Mouse (Mus musculus): ENCODE measurements around the gene Tns1.

GRCm38 (mm10) chr1:74068366-74069084, 55.7 kb downstream of the Tns1 start:
- no peak for TF ChIP-seq CTCF (IDR thresholded peaks at IDR 0.05; ENCODE audit: insufficient read depth, low read depth, low read length)
- TF ChIP-seq POLR2A (IDR thresholded peaks at IDR 0.05; ENCODE audit: insufficient read depth, low read depth, low read length): no peak
